Mouse (Mus musculus) T-cell, adult 2 months (primary cell): Measurements from ENCODE around the gene Gpd2.

ENCODE experiments used
- DNase-seq: peaks from one replicate; pipeline ENCODE4 v3.0.0; 2022; ENCODE audit warnings: low spot score

Gene Gpd2

GRCm38 (mm10) chr2:57301539-57301938 lies 64.1 kb downstream of the Gpd2 start:
- no peak for DNase-seq

DNA sequence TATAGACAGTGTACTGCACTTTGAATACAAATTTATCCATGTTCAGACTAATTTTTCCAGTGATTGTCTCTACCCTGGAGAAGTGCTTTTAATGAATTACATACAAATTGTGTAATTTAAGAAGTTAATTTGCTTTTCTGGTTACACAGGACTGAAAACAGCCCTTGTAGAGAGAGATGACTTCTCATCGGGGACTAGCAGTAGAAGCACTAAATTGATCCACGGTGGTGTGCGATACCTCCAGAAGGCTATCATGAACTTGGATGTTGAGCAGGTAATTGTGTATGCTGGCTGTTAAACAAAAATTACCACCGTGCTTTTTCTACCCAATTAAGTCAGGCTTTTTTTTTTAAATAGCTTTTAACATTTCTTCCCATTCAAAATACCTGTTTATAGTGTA lies 66.8 kb downstream of the Gpd2 start:
- no peak for DNase-seq

DNA sequence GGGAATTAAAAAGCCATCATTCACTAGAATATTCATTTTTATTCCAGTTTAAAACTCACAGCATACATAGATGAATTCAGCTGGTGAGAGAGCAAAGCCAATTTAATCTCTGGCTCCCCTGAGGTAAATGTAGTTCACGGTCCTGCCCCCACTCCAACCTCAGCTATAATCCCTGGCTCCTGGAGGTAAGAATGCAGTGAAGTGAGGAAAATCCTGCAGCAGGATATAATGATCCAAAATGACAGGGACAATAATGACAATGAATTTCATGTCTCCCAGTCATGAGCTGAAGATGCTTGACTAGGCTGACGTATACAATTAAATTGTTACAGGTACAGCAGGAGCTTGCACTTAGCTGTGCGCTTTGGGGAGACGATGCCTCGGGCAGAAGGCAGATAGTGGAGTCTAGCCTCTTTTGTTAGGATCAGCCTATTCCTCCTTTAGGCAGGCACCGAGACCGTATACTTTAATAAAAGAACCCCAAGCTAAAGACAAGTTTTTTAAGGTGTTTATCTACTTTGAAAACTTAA lies 74.9 kb downstream of the Gpd2 start:
- DNase-seq, result no peak

DNA sequence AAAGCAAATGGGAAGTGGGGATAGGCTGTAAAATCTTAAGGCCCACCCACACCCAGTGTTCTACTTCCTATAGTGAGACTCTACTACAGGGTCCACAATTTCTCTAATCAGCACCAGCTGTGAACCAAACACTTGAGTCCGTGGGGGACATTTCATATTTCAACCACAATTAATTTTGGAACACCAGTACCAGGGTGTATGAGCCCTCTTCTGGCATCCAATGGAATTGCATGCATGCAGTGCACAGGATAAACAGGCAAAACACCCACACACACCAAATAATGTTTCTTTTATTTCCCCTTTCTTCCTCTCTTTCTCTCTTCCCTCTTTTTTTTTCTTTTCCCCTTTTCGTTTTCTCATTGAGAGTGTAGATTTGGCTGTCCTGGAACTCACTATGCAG lies 78.6 kb downstream of the Gpd2 start:
- peak; percentile 21 for DNase-seq

GRCm38 (mm10) chr2:57318336-57318735 lies 80.9 kb downstream of the Gpd2 start:
- DNase-seq, result no peak

GRCm38 (mm10) chr2:57326091-57326490 lies 88.7 kb downstream of the Gpd2 start:
- DNase-seq, result no peak

DNA sequence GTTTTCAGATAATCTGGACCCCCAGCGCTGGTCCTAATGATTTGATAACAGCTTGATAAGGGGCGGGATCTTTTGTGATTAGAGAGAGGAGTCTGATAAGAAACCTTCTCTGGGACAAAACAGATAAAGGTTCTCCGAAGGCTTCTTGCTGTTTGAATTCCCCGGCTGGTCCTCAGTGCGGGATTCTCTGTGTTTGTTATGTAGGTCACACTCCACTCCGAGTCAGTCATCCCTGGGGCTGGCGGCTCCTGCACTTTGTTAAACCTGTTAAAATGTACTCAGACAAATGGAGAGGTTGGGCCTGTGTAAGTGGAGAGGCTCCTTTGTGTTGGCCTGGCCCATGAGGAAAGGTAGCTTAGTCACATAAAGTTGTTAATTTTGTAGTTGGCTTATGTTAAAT lies 91.9 kb downstream of the Gpd2 start:
- DNase-seq, result no peak

DNA sequence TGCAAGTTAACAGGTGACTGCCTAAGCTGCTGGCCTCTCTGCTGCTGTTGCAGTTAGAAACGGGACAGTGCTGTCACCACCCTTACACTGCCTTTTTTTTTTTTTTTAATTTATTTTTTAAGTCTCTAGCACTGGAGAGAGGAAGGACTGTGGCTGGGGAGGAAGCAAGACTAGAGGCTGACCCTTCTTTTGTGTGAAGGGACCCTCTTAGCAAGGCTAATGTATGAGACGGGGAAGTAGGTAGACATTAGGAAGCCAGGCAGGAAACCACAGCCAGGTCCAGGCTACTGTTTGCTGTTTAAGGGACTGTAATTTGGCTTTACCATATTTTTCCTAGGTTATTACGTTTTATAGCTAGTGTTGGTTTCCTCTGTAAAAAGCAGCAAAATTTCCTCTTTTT lies 93.4 kb downstream of the Gpd2 start:
- DNase-seq, result no peak

DNA sequence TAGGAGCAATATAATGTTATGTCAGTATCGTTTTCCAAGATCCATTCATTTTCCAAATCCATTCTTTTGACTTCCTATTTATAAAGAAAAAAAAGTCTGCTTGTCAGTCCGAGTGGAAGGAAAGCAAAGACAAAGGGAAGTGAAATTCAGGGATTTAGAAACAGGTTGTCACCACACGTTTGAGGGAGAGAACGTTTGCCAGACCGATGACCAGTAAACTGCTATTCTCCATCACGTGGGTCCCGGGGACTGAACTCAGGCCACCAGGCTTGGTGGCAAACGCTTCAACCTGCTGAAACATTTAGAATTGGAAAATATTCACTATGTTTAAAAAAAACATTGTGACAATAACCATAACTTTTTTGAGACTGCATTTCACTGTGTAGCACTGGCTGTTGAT lies 93.8 kb downstream of the Gpd2 start:
- no peak for DNase-seq

- no peak for DNase-seq
Observed at GRCm38 (mm10) chr2:57333481-57333880, 96.0 kb downstream of the Gpd2 start.

DNA sequence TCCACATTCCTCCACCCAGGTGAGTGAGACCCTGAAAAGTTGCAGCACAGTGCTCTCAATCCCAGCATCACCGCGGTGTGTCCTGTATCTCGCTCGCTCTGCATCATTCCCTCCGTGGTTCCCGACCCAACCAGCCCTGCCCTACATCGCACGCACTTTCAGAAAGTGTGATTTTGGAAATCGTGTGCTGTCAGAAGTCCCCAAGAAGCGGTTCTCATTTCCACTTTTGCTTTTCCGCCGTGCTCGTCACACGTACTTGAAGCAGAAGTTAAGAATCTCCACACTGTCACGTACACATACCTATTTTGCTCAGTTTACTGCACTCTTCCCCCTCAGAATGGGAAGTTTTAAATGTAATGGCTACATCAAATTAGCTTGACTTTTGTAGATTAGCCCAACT lies 98.0 kb downstream of the Gpd2 start:
- DNase-seq, result no peak

GRCm38 (mm10) chr2:57338779-57339178 lies 101.3 kb downstream of the Gpd2 start:
- no peak for DNase-seq

DNA sequence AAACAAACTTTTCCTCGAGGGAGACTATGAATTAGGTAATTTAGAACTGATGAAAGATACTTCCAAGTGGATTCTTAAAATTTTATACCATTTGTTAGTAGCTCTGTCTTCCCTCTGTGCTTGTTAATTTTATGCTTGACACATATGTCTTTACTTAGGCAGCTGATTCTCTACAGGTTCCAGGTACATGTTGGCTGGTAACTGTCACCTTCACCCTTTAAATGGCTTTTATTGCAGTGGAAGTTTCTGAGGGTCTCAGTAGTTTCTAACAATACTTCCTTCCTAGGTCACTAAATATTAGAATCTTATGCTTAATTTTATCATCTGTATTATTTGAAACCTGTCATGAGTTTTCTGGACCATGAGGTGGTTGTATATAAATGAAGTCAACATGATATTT lies 105.5 kb downstream of the Gpd2 start:
- DNase-seq, result no peak

GRCm38 (mm10) chr2:57350615-57351014 lies 113.2 kb downstream of the Gpd2 start:
- DNase-seq, result no peak

DNA sequence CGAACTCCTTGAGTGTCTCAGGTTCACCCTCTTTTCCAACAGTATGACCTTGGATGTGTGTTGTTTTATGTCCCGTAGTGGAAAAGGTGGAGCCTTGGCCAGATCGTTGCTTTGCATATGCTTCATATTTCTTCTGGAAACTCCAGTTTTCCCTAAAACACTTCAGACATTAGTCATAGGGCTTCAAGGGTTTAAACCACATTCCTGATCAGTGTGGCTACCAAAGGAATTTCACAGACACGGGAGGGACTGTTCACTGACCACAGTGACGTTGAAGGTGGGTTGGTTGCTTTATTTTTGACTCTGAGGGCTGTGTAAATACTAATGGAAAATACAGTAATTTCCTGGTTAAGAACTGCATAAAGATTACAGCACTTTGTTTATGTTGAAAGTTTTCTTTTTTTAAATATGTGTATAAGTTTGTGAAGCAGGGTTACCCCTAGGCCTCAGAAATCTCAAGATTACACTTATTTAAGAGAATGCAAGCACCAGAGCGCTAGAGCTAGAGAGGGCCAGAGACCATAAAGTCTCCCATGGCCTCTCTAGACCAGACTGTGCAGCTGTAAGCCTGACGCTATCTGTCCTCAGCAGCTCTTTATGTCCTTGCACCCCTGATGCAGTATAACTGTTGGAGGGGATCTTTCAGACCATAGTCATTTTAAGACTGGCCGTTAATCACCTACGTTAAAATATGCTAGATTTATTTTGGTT lies 116.4 kb downstream of the Gpd2 start:
- DNase-seq, result no peak

GRCm38 (mm10) chr2:57354848-57355247 lies 117.4 kb downstream of the Gpd2 start:
- no peak for DNase-seq

- peak; percentile 12 for DNase-seq
Observed at GRCm38 (mm10) chr2:57356222-57356822, 118.9 kb downstream of the Gpd2 start.

DNA sequence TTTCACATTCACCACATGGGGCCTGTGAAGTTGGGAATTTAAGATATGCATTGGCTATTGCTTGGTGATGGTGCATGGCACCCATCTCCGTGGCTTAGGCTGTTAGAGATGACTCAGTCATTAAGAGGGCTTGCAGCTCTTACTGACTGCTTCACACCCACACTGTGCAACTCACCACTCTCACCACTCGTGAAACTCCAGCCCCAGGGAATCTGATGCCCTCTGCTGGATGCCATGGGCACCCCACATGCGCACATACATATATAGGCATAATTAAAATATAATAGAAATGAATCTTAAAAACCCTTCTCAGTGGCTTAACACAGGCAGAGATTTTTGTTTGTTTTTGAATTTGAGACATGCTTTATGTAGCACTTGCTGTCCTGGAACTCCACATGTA lies 125.1 kb downstream of the Gpd2 start:
- peak; percentile 2 for DNase-seq

GRCm38 (mm10) chr2:57374647-57375046 lies 137.2 kb downstream of the Gpd2 start:
- no peak for DNase-seq

- DNase-seq, result no peak
Observed at GRCm38 (mm10) chr2:57375138-57375837, 137.9 kb downstream of the Gpd2 start.

GRCm38 (mm10) chr2:57378147-57378889 lies 140.9 kb downstream of the Gpd2 start:
- DNase-seq, result no peak

DNA sequence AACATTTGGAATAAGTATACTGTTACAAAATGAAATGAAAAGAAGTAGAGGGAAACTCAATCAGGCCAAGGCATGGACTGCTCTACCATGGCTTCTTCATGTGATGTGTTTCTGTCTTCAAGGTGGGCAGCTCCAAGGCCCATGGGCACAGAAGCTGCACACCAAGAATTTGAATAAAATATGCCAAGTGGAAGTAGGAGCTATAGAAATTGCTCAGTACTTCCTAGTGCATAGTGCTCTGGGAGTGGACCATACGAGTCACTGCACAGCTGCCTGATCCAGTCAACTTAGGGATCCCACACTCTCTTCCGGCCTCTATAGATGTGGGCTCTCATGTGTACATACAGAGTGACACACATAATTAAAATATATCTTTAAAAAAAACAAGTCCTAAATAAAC lies 147.2 kb downstream of the Gpd2 start:
- no peak for DNase-seq
